Mouse (Mus musculus): ENCODE results near the gene Cldn19. TPM values are rescaled to one million over a fixed set of nuclear protein-coding genes. Genes with fewer than 3 reads are reported as not detected.

Cldn19 gene
- polyA plus RNA-seq, 1 experiment from 2014 or later: not detected

DNA sequence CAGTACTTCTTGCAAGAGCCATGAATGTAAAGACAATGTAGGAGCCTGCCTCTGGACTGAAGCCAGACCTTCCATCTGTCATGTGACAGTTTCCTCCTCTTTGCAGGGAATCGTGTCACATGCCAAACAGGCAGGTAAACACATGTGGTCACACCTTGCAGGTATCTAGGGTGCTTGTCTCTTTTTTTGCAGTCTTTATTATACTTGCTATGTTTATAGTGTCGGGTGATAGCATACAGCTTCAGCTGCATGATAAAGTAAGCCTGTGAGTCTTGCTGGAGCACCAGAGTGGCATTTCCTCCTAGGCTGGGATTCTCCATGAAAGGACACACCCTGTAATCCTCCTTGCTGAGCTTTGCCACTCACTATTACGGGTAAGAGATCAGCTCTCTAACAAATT, 46.6 kb downstream of the Cldn19 start:
- ATAC-seq (no peak), DNase-seq (no peak)
- 78% methylated on average over 3 of the region's 3 CpGs for WGBS (ENCODE audit: insufficient replicate concordance)
- H3K27me3 ChIP-seq (ENCODE audit: insufficient read depth, low read length): no peaks in the 10 kb centered on the region
- H3K9me3 ChIP-seq (ENCODE audit: low read length): no peaks in the 10 kb centered on the region
- H3K4me3 ChIP-seq (ENCODE audit: low read depth, low read length): no peak overlapping the region
- TF ChIP-seq CTCF (IDR thresholded peaks at IDR 0.05; ENCODE audit: low read depth) (no peak), EP300 (IDR thresholded peaks at IDR 0.05; ENCODE audit: low read depth) (no peak)
- H3K27ac ChIP-seq (ENCODE audit: low read depth): no peak overlapping the region
- no peak overlapping the region for H3K4me2 ChIP-seq (ENCODE audit: low read depth, low read length)
- no peak overlapping the region for H3K9ac ChIP-seq (replicated peaks)
- H3K4me1 ChIP-seq (ENCODE audit: insufficient read depth): no peaks in the 10 kb centered on the region
- 0 out of 2 replicates have a peak, but pooled peaks cover under 1% of the 10 kb centered on the region for H3K36me3 ChIP-seq (replicated peaks; ENCODE audit: insufficient read depth, low read length)

DNA sequence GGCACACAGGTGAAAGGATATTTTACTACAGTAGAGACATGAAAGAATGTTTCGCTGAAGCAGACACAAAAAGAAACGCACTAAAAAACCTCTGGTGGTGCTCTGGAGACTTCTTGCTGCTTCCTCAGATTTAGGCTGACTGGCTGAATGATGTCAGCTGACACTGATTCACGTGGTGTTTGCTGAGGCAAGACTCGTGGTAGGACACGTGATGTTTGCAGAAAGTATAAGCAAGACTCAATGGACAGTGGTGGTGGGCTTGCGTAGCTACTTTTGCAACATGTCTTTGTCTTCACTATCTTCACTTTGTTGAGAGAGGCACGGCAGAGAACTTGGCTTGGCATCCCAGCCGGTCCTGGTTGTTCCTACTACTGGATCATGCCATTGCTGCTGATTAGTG, 48.1 kb downstream of the Cldn19 start:
- Histone ChIP-seq H3K27ac (ENCODE audit: low read depth) (no peak overlapping the region), H3K27me3 (ENCODE audit: insufficient read depth, low read length) (no peaks in the 10 kb centered on the region), H3K36me3 (replicated peaks; ENCODE audit: insufficient read depth, low read length) (0 out of 2 replicates have a peak, but pooled peaks cover 3% of the 10 kb centered on the region), H3K4me3 (ENCODE audit: low read depth, low read length) (no peak overlapping the region), H3K9ac (replicated peaks) (no peak overlapping the region), H3K4me1 (ENCODE audit: insufficient read depth) (no peaks in the 10 kb centered on the region), H3K4me2 (ENCODE audit: low read depth, low read length) (no peak overlapping the region), H3K9me3 (ENCODE audit: low read length) (no peaks in the 10 kb centered on the region)
- no peak for ATAC-seq
- no peak for DNase-seq
- TF ChIP-seq CTCF (IDR thresholded peaks at IDR 0.05; ENCODE audit: low read depth) (no peak), EP300 (IDR thresholded peaks at IDR 0.05; ENCODE audit: low read depth) (no peak)
- WGBS (ENCODE audit: insufficient replicate concordance): 83% methylated on average over 8 of the region's 8 CpGs

DNA sequence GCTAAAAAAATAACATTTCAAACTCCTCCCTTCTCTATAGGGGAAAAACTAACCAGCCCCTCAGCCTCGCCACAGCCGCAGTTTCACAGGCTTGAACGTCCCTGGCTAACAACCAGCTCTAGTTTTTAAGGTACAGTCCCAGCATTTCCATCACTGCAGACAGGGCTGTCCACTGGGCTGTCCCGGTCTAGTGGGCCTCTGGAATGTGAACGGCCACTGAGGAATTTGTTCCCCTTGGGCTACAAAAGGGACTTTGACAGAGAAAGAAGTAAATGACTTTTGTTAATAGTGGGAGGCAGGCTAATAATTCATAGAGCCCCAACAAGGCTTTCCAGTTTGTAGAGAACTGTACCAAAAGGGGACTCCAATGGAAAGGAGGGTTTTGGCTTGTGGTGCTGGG, 50.2 kb downstream of the Cldn19 start:
- Histone ChIP-seq H3K36me3 (replicated peaks; ENCODE audit: insufficient read depth, low read length) (peaks cover 12% of the 10 kb centered on the region; the same call in 1 of the 2 replicates), H3K27ac (ENCODE audit: low read depth) (no peak overlapping the region), H3K9me3 (ENCODE audit: low read length) (no peaks in the 10 kb centered on the region), H3K4me3 (ENCODE audit: low read depth, low read length) (no peak overlapping the region), H3K27me3 (ENCODE audit: insufficient read depth, low read length) (no peaks in the 10 kb centered on the region), H3K4me2 (ENCODE audit: low read depth, low read length) (no peak overlapping the region), H3K4me1 (ENCODE audit: insufficient read depth) (no peaks in the 10 kb centered on the region), H3K9ac (replicated peaks) (no peak overlapping the region)
- WGBS (ENCODE audit: insufficient replicate concordance): 83% methylated on average over 5 of the region's 5 CpGs
- DNase-seq (no peak), ATAC-seq (no peak)
- TF ChIP-seq EP300 (IDR thresholded peaks at IDR 0.05; ENCODE audit: low read depth): no peak
- no peak for TF ChIP-seq CTCF (IDR thresholded peaks at IDR 0.05; ENCODE audit: low read depth)

Other genes with a start within 250 kb of the Cldn19 start
- gene Slc2a1, start 146.7 kb upstream of the Cldn19 start, polyA plus RNA-seq (2015; fragmentation: Nextera tagmentation; extraction: Ambion mirVana): 25.4 and 29.6 TPM in 2 replicates
- 1.8 and 2.1 TPM in 2 replicates for gene Zfp691, start 81.2 kb upstream of the Cldn19 start, polyA plus RNA-seq (2015; fragmentation: Nextera tagmentation; extraction: Ambion mirVana)
- gene Ermap, start 65.4 kb upstream of the Cldn19 start, polyA plus RNA-seq (2015; fragmentation: Nextera tagmentation; extraction: Ambion mirVana): 125 and 144 TPM in 2 replicates
- 54.8 and 61.3 TPM in 2 replicates for gene Svbp, start 60.1 kb upstream of the Cldn19 start, polyA plus RNA-seq (2015; fragmentation: Nextera tagmentation; extraction: Ambion mirVana)
- gene Tmem269, start 37.2 kb upstream of the Cldn19 start, polyA plus RNA-seq (2015; fragmentation: Nextera tagmentation; extraction: Ambion mirVana): not detected in 2 replicates
- 26.6 and 27.8 TPM in 2 replicates for gene AU022252, start 22.7 kb upstream of the Cldn19 start, polyA plus RNA-seq (2015; fragmentation: Nextera tagmentation; extraction: Ambion mirVana)
- gene P3h1, start 22.5 kb upstream of the Cldn19 start, polyA plus RNA-seq (2015; fragmentation: Nextera tagmentation; extraction: Ambion mirVana): 11.8 and 12.1 TPM in 2 replicates
- gene Ybx1, start 39.2 kb downstream of the Cldn19 start, polyA plus RNA-seq (2015; fragmentation: Nextera tagmentation; extraction: Ambion mirVana): 170 and 207 TPM in 2 replicates
- 24.7 and 28.4 TPM in 2 replicates for gene Ppih, start 65.1 kb downstream of the Cldn19 start, polyA plus RNA-seq (2015; fragmentation: Nextera tagmentation; extraction: Ambion mirVana)
- gene Ccdc30, start 160.1 kb downstream of the Cldn19 start, polyA plus RNA-seq (2015; fragmentation: Nextera tagmentation; extraction: Ambion mirVana): 2.4 and 2.9 TPM in 2 replicates
- gene Ppcs, start 167.0 kb downstream of the Cldn19 start, polyA plus RNA-seq (2015; fragmentation: Nextera tagmentation; extraction: Ambion mirVana): 33.0 and 37.0 TPM in 2 replicates
- gene Zmynd12, start 167.4 kb downstream of the Cldn19 start, polyA plus RNA-seq (2015; fragmentation: Nextera tagmentation; extraction: Ambion mirVana): 1.3 TPM in 2 replicates
- not detected in 2 replicates for gene Rimkla, start 237.2 kb downstream of the Cldn19 start, polyA plus RNA-seq (2015; fragmentation: Nextera tagmentation; extraction: Ambion mirVana)